Mouse (Mus musculus): ENCODE measurements at regions not wholly inside any gene's neighbourhood (a gene's known extent, or its start where the extent isn't known, plus 50 kb on each side); places are given as distances from the start of the nearest gene placed in this dataset.
"Not testable (repeated sequence)": the region's sequence is repeated elsewhere in the genome, so short reads cannot be mapped to it uniquely, and the experiment has no call there.

- CTCF ChIA-PET, result no interaction called here
These were observed 447.3 kb upstream of the Clint1 start for GRCm38 (mm10) chr11:45404377-45405029.

- CTCF ChIA-PET, result not testable (repeated sequence)
These were observed 427.8 kb upstream of the Clint1 start for GRCm38 (mm10) chr11:45424066-45424465.

GRCm38 (mm10) chr11:45440937-45441720, 410.7 kb upstream of the Clint1 start:
- CTCF ChIA-PET, result interaction anchor here (0.7 kb wide), 1 partner anchor 562 kb away, joined by 4 read pairs; no protein-coding TSS in a partner anchor

GRCm38 (mm10) chr11:45446512-45446911, 405.3 kb upstream of the Clint1 start:
- CTCF ChIA-PET, result no interaction called here

- CTCF ChIA-PET, result no interaction called here
These were observed 397.6 kb upstream of the Clint1 start for GRCm38 (mm10) chr11:45454234-45454633.

- CTCF ChIA-PET, result no interaction called here
These were observed 396.9 kb upstream of the Clint1 start for GRCm38 (mm10) chr11:45454933-45455332.

GRCm38 (mm10) chr11:45456724-45457123, 395.1 kb upstream of the Clint1 start:
- CTCF ChIA-PET, result no interaction called here

- CTCF ChIA-PET, result no interaction called here
These were observed 394.3 kb upstream of the Clint1 start for GRCm38 (mm10) chr11:45457597-45457996.

GRCm38 (mm10) chr11:45460000-45460792, 391.7 kb upstream of the Clint1 start:
- CTCF ChIA-PET, result interaction anchor here (0.7 kb wide), 1 partner anchor 37 kb away, joined by 4 read pairs; no protein-coding TSS in a partner anchor

- CTCF ChIA-PET, result no interaction called here
These were observed 387.4 kb upstream of the Clint1 start for GRCm38 (mm10) chr11:45464501-45464900.

- CTCF ChIA-PET, result no interaction called here
These were observed 385.5 kb upstream of the Clint1 start for GRCm38 (mm10) chr11:45466350-45466749.

- CTCF ChIA-PET, result no interaction called here
These were observed 379.7 kb upstream of the Clint1 start for GRCm38 (mm10) chr11:45472171-45472570.

GRCm38 (mm10) chr11:45476917-45477316, 374.9 kb upstream of the Clint1 start:
- CTCF ChIA-PET, result interaction anchor here (0.8 kb wide), 1 partner anchor 340 kb away, joined by 3 read pairs; no protein-coding TSS in a partner anchor

GRCm38 (mm10) chr11:45485950-45486349, 365.9 kb upstream of the Clint1 start:
- CTCF ChIA-PET, result no interaction called here

GRCm38 (mm10) chr11:45491021-45491967, 360.6 kb upstream of the Clint1 start:
- CTCF ChIA-PET, result no interaction called here

GRCm38 (mm10) chr11:45495246-45495645, 356.6 kb upstream of the Clint1 start:
- CTCF ChIA-PET, result no interaction called here

- CTCF ChIA-PET, result no interaction called here
These were observed 343.3 kb upstream of the Clint1 start for GRCm38 (mm10) chr11:45508566-45508965.

- CTCF ChIA-PET, result interaction anchor here (0.6 kb wide), 1 partner anchor 342 kb away, joined by 5 read pairs; no protein-coding TSS in a partner anchor
These were observed 342.6 kb upstream of the Clint1 start for GRCm38 (mm10) chr11:45509278-45509677.

- CTCF ChIA-PET, result no interaction called here
These were observed 337.2 kb upstream of the Clint1 start for GRCm38 (mm10) chr11:45514415-45515271.

GRCm38 (mm10) chr11:45524720-45525119, 327.1 kb upstream of the Clint1 start:
- CTCF ChIA-PET, result no interaction called here

Measured in spleen, embryonic (tissue).